Mouse (Mus musculus): ENCODE results near the gene Gm49320. TPM values are rescaled to one million over a fixed set of nuclear protein-coding genes. Genes with fewer than 3 reads are reported as not detected.

Gm49320 gene
- polyA plus RNA-seq, 1 experiment: 2.6 TPM

DNA sequence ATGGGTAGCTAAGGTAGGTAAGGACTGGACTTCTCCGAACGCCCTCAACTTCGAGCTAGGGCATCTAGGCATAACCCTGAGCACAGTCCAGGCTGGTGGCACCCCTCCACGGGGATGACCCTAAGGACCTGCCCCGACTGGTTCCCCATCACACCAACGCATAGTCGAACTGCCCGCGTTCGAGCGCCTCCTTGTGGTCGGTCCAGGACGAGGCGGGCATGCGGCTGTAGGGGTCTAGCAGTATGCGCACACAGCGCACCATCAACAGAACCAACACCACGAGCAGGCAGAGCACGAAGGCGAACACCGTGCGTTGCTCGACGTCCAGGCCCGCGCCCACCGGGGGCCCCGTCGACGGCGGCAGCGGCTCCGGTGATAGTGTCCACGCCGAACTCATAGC, 19.6 kb downstream of the Gm49320 start:
- Histone ChIP-seq H3K27ac (ENCODE audit: control insufficient read depth, insufficient read depth, low read length) (no peak overlapping the region), H3K4me3 (ENCODE audit: control insufficient read depth, insufficient read depth, low read length) (peak overlapping the region; percentile 54), H3K4me1 (replicated peaks; ENCODE audit: control insufficient read depth, insufficient read depth, low read length) (peaks cover 7% of the 10 kb centered on the region), H3K36me3 (ENCODE audit: control insufficient read depth, insufficient read depth, low read length) (no peaks in the 10 kb centered on the region), H3K27me3 (ENCODE audit: control insufficient read depth, insufficient read depth, low read length) (no peaks in the 10 kb centered on the region)
- DNase-seq: peak; percentile 85
- WGBS: 6% methylated on average over 35 of the region's 35 CpGs
- TF ChIP-seq CTCF (IDR thresholded peaks at IDR 0.05; ENCODE audit: borderline replicate concordance, control insufficient read depth, extremely low read depth, insufficient read depth, low read length, poor library complexity) (peak; percentile 92), POLR2A (IDR thresholded peaks at IDR 0.05; ENCODE audit: control insufficient read depth, extremely low read depth, insufficient read depth, low read length, poor library complexity) (no peak)

DNA sequence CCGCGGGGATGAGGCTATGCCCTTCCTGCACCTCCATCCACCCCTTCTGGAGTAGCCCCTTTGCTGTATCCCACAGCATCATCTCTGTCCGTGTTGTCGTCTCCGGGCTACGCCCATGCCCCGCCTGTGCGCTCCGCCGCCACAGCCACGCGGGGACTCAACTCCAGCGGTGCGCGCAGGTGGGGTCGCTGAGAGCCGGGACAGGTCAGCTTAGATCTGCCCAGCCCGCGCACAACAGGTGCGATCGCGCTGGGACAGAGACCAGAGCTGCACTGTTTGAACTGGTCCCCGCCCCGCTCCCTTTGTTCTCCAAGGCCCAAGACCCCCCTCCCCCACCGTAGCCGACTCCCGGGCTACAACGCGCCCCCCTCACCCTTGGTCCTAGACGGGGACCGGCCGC, 20.0 kb downstream of the Gm49320 start:
- peaks cover 4% of the 10 kb centered on the region for H3K4me1 ChIP-seq (replicated peaks; ENCODE audit: control insufficient read depth, insufficient read depth, low read length)
- under 1% methylated on average over 32 of the region's 32 CpGs for WGBS
- no peak for DNase-seq
- H3K4me3 ChIP-seq (ENCODE audit: control insufficient read depth, insufficient read depth, low read length): peak overlapping the region; percentile 54
- no peaks in the 10 kb centered on the region for H3K36me3 ChIP-seq (ENCODE audit: control insufficient read depth, insufficient read depth, low read length)
- H3K27ac ChIP-seq (ENCODE audit: control insufficient read depth, insufficient read depth, low read length): no peak overlapping the region
- H3K27me3 ChIP-seq (ENCODE audit: control insufficient read depth, insufficient read depth, low read length): no peaks in the 10 kb centered on the region
- TF ChIP-seq POLR2A (IDR thresholded peaks at IDR 0.05; ENCODE audit: control insufficient read depth, extremely low read depth, insufficient read depth, low read length, poor library complexity) (no peak), CTCF (IDR thresholded peaks at IDR 0.05; ENCODE audit: borderline replicate concordance, control insufficient read depth, extremely low read depth, insufficient read depth, low read length, poor library complexity) (peak; percentile 2; the same call in 1 of the 2 replicates)

DNA sequence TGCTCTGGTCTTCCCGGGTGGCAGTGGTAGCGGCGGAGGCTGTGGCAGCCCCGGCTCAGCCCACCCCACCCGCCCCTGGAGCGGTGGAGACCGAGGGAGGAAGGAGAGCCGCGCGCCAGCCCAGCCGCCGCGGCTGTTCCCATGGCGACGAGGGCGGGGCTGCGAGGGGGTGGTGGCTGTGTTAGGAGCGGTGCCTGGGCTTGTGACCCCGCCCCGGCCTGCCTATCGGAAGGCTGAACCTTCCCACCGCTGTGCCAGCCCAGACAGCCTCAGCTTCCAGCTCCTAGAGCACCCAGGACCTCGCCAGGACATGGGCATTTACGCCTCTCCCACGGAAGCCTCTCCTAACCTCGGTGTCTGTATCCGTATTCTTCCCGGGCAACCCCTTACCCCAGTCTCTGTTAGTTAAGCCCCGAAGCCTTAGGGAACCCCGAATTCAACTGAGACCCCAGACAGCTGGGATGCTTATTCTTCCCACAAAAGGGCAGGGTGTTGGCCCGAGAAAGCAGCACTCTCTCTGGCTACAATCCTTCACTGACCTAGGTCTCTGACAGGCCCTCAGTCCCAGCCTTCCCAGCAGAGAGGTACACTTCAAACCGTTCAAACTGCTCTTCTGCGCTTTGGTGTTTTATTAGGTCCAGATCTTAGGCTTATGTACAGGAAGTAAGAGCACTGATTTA, 20.6 kb downstream of the Gm49320 start, which contains the start of gene Ctxn1:
TSS of gene Ctxn1 (minus strand) at position 150 of the 680 bp plus-strand sequence.
- WGBS: 13% methylated on average over 33 of the region's 33 CpGs
- TF ChIP-seq POLR2A (IDR thresholded peaks at IDR 0.05; ENCODE audit: control insufficient read depth, extremely low read depth, insufficient read depth, low read length, poor library complexity) (no peak), CTCF (IDR thresholded peaks at IDR 0.05; ENCODE audit: borderline replicate concordance, control insufficient read depth, extremely low read depth, insufficient read depth, low read length, poor library complexity) (no peak)

DNA sequence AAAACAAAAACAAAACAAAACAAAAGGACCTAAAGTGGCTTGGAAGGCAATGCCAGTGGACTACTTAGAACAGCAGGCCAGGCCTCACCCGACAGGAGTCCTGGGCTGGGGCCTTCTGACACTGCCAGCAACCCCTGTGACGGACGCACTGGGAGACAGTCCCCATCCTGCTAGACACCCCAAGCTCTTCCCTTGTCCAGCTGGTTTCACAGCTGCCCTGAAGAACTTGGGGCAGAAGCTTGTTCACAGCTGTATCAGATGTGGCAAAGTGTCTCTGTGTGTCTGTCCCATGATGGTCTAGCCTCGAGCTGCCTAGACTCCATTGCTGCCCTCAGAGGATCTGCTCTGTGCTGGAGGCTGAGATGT, 21.1 kb downstream of the Gm49320 start:
- Histone ChIP-seq H3K4me1 (replicated peaks; ENCODE audit: control insufficient read depth, insufficient read depth, low read length) (peaks cover 4% of the 10 kb centered on the region), H3K4me3 (ENCODE audit: control insufficient read depth, insufficient read depth, low read length) (no peak overlapping the region), H3K27me3 (ENCODE audit: control insufficient read depth, insufficient read depth, low read length) (no peaks in the 10 kb centered on the region), H3K27ac (ENCODE audit: control insufficient read depth, insufficient read depth, low read length) (no peak overlapping the region), H3K36me3 (ENCODE audit: control insufficient read depth, insufficient read depth, low read length) (peaks cover 3% of the 10 kb centered on the region; the same call in 1 of the 2 replicates)
- no peak for DNase-seq
- no peak for TF ChIP-seq CTCF (IDR thresholded peaks at IDR 0.05; ENCODE audit: borderline replicate concordance, control insufficient read depth, extremely low read depth, insufficient read depth, low read length, poor library complexity)
- TF ChIP-seq POLR2A (IDR thresholded peaks at IDR 0.05; ENCODE audit: control insufficient read depth, extremely low read depth, insufficient read depth, low read length, poor library complexity): no peak
- 94% methylated on average over 4 of the region's 4 CpGs for WGBS

More for the DNA sequence above, 20.6 kb downstream of the Gm49320 start, which contains the start of gene Ctxn1:
- Histone ChIP-seq H3K36me3 (ENCODE audit: control insufficient read depth, insufficient read depth, low read length) (no peaks in the 10 kb centered on the region; the same call in 1 of the 2 replicates), H3K27me3 (ENCODE audit: control insufficient read depth, insufficient read depth, low read length) (no peaks in the 10 kb centered on the region), H3K4me1 (replicated peaks; ENCODE audit: control insufficient read depth, insufficient read depth, low read length) (peaks cover 4% of the 10 kb centered on the region), H3K4me3 (ENCODE audit: control insufficient read depth, insufficient read depth, low read length) (peak within 1 kb of the TSS; percentile 54), H3K27ac (ENCODE audit: control insufficient read depth, insufficient read depth, low read length) (no peak within 1 kb of the TSS)
- DNase-seq: peak; percentile 98

DNA sequence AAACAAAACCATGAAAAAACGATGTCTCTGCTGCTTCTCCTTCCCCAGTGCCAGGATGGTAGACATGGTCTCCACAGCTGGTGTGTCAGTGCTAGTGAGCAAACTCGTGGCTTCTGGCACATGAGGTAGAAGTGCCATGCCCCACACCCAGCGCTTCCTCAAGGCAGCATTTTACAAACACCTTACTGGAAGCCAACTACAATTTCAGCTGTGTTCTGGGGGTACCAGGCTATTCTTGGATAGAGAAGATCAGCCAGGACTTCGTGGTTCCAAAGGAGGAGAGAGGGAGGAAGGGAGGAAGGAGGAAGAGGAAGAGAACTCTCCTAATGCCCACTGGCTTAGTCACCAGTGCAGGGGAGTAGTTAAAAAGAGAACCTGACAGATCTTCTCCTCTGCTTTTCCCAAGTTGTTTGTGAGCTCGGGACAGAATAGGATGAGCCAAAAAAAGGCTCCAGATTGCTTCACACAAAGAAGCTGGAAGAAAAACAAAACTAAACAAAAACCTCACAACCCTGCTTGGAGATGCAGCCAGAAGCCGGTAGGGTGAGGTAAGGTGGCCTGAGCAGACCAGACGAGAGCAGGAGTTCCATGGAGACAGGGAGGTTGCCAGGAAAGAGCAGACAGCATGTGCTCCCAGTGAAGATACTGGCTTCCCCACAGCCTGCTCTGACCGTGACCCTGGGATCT, 24.6 kb downstream of the Gm49320 start:
- H3K27ac ChIP-seq (ENCODE audit: control insufficient read depth, insufficient read depth, low read length): no peak overlapping the region
- 79% methylated on average over 8 of the region's 8 CpGs for WGBS
- H3K36me3 ChIP-seq (ENCODE audit: control insufficient read depth, insufficient read depth, low read length): peaks cover 35% of the 10 kb centered on the region
- H3K4me3 ChIP-seq (ENCODE audit: control insufficient read depth, insufficient read depth, low read length): no peak overlapping the region
- DNase-seq: no peak
- no peak for TF ChIP-seq CTCF (IDR thresholded peaks at IDR 0.05; ENCODE audit: borderline replicate concordance, control insufficient read depth, extremely low read depth, insufficient read depth, low read length, poor library complexity)
- TF ChIP-seq POLR2A (IDR thresholded peaks at IDR 0.05; ENCODE audit: control insufficient read depth, extremely low read depth, insufficient read depth, low read length, poor library complexity): no peak
- no peaks in the 10 kb centered on the region for H3K27me3 ChIP-seq (ENCODE audit: control insufficient read depth, insufficient read depth, low read length)
- peaks cover 4% of the 10 kb centered on the region for H3K4me1 ChIP-seq (replicated peaks; ENCODE audit: control insufficient read depth, insufficient read depth, low read length)

DNA sequence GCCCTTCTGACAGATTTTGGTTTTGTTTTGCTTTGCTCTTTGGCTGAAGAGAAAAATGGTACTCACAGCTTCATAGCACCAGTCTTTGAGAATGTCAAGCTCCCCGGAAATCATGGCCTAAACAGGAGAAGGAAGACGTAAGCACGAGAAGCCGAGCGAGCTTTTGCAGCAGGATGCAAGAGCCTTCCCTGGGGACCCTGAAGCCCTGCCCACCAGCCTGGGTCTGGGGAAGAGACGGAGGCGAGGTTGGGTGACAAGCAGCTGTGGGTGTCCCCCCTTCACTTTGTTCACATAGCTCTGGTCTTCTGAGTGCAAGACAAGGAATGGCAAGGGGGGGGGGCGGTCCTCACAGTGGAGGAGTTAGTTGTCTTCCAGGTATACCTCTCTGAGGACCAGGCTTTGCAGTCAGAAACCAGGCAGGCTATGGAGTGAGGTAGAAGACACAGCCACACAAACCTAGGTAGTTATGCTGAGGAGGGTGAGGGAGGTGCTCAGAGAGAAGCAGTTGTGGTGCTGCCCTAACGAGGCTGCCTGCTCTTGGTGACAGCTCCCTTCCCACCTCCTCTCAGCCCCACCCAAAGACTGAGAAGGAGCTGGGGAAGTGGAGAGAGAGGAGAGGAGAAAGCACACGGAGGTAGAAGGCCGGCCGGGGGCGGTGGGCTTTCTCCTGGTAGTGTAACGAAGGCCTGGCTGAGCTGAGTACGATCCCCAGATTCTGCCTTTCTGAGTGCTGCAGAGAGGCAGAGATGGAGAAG, 26.7 kb downstream of the Gm49320 start:
- Histone ChIP-seq H3K36me3 (ENCODE audit: control insufficient read depth, insufficient read depth, low read length) (peaks cover 50% of the 10 kb centered on the region), H3K27ac (ENCODE audit: control insufficient read depth, insufficient read depth, low read length) (no peak overlapping the region), H3K4me3 (ENCODE audit: control insufficient read depth, insufficient read depth, low read length) (no peak overlapping the region), H3K4me1 (replicated peaks; ENCODE audit: control insufficient read depth, insufficient read depth, low read length) (no peaks in the 10 kb centered on the region), H3K27me3 (ENCODE audit: control insufficient read depth, insufficient read depth, low read length) (no peaks in the 10 kb centered on the region)
- WGBS: 94% methylated on average over 15 of the region's 15 CpGs
- TF ChIP-seq CTCF (IDR thresholded peaks at IDR 0.05; ENCODE audit: borderline replicate concordance, control insufficient read depth, extremely low read depth, insufficient read depth, low read length, poor library complexity): no peak
- no peak for TF ChIP-seq POLR2A (IDR thresholded peaks at IDR 0.05; ENCODE audit: control insufficient read depth, extremely low read depth, insufficient read depth, low read length, poor library complexity)
- no peak for DNase-seq

Measured in thymus, adult 2 months (tissue).